Mouse (Mus musculus) forebrain, embryonic 14.5 days (tissue): ENCODE measurements around the gene Gm45234. TPM values are rescaled to one million over a fixed set of nuclear protein-coding genes. Genes with fewer than 3 reads are reported as not detected.

Experiments
- ATAC-seq: fragments of 200-750 bp; cut with Nextera tagmentation; 2 replicates; pipeline ENCODE4 v1.8.0; 2017; ENCODE audit warnings: mild to moderate bottlenecking, moderate library complexity
- DNase-seq: peaks from one replicate; pipeline ENCODE4 v3.0.0-alpha.2; 2015; ENCODE audit warnings: low spot score
- H3K27ac ChIP-seq: fragments of 300-500 bp; sonication (generic); 2 replicates; pipeline ENCODE4 v1.5.1; 2014; ENCODE audit warnings: low read depth, mild to moderate bottlenecking, control low read depth, low read length, moderate library complexity
- H3K27me3 ChIP-seq: fragments of 300-500 bp; sonication (generic); replicated peaks from 2 replicates; pipeline ENCODE4 v1.6.1; 2014; ENCODE audit warnings: low read length, control low read depth, mixed read lengths; ENCODE audit not compliant: control insufficient read depth, insufficient read depth
- H3K36me3 ChIP-seq: fragments of 300-500 bp; sonication (generic); 2 replicates; pipeline ENCODE4 v1.6.1; 2014; ENCODE audit warnings: low read length, control low read depth; ENCODE audit not compliant: control insufficient read depth, insufficient read depth
- H3K4me1 ChIP-seq: fragments of 300-500 bp; sonication (generic); 2 replicates; pipeline ENCODE4 v1.6.1; 2014; ENCODE audit warnings: antibody characterized with exemption, low read length, control low read depth; ENCODE audit not compliant: control insufficient read depth, insufficient read depth
- H3K4me2 ChIP-seq: fragments of 300-500 bp; sonication (generic); 2 replicates; pipeline ENCODE4 v1.6.1; 2014; ENCODE audit warnings: mild to moderate bottlenecking, control low read depth, low read length
- H3K4me3 ChIP-seq: fragments of 300-500 bp; sonication (generic); 2 replicates; pipeline ENCODE4 v1.5.1; 2014; ENCODE audit warnings: low read depth, low read length, control low read depth
- H3K9ac ChIP-seq: fragments of 300-500 bp; sonication (generic); 2 replicates; pipeline ENCODE4 v1.6.1; 2014; ENCODE audit warnings: mild to moderate bottlenecking, low read length, control low read depth, moderate library complexity
- H3K9me3 ChIP-seq: fragments of 300-500 bp; sonication (generic); replicated peaks from 2 replicates; pipeline ENCODE4 v1.6.1; 2016; ENCODE audit warnings: low read length, control low read depth, mixed read lengths; ENCODE audit not compliant: control insufficient read depth
- WGBS: fragments of 180-500 bp; shearing (Covaris S2); extraction: QIAGEN DNeasy Blood & Tissue Kit; methylation state at CpG from one replicate; pipeline ENCODE4 v1.1.7; 2014; 5-methylcytosine and 5-hydroxymethylcytosine counted together
- polyA plus RNA-seq: library from polyadenylated mRNA; unstranded; fragments of >200 nt; fragmentation: Nextera tagmentation; extraction: Ambion mirVana; gene quantifications from 2 replicates; pipeline ENCODE4 v1.2.1, GENCODE M21; 2014

Gene Gm45234
- polyA plus RNA-seq, 1 experiment from 2014 or later, result not detected

DNA sequence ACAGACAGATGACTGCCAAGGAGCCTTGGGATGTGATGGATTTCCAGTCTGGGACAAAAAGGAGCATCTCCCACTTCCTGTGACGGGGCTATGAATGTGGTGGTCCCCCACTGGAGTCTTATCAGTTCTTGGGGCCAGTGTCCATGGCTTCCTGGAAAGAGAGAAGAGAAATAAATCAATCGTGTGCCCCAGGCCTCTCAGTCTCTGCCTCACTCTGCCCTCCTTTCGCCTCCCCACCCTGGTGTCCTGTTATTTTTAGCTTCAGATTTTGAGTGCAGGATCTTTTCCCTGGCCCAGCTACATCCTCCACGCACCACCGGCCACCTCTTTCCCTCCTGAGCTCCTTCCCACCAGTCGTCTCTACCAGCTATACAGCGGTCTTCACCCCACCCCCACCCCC lies 14.2 kb upstream of the Gm45234 start:
- Histone ChIP-seq H3K36me3 (no peaks in the 10 kb centered on the region), H3K27ac (no peak overlapping the region), H3K9me3 (no peaks in the 10 kb centered on the region), H3K9ac (peak overlapping the region; percentile 71), H3K4me2 (peak overlapping the region; percentile 77), H3K27me3 (no peaks in the 10 kb centered on the region), H3K4me1 (peaks cover 5% of the 10 kb centered on the region), H3K4me3 (peak overlapping the region; percentile 43)
- 61% methylated on average over 7 of the region's 7 CpGs for WGBS
- no peak for DNase-seq
- ATAC-seq, result no peak

DNA sequence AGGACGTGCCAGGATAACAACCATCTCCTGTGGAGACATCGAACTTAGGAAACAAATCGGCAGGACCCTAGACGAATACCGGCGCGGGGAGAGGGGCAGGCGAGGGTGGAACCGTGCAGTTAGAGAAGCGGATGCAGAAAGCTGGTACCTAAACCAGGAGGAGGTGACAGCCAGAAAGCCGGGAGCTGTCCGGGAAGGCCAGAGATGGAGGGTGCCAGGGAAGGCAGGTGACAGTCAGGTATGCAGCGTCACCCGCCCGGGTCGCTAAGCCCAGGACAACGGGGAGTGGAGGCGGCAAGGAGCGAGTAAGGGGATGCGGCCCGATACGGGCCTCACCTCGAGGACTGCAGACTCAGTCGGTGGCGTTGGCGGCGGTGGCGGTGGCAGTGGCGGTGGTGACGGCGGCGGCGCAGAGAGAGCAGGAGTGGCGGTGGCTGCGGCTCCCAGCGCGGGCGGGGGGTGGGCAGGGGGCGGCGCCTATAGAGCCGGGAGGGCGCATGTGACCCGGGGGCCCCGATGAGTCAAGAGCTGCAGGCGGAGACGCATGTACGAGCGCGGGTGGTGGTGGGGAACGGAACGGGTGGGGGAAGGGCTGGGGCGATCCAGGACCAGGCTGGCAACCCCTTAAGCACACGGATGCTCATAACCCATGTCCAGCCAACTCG lies 13.4 kb upstream of the Gm45234 start, which contains the start of gene Eno2:
Gene Eno2, minus strand, starts transcription at position 573 of the 665 bp plus-strand sequence.
- Histone ChIP-seq H3K9ac (peak within 1 kb of the TSS; percentile 71), H3K36me3 (no peaks in the 10 kb centered on the region), H3K4me1 (peaks cover 5% of the 10 kb centered on the region), H3K9me3 (no peaks in the 10 kb centered on the region), H3K27me3 (no peaks in the 10 kb centered on the region), H3K4me2 (peak within 1 kb of the TSS; percentile 77), H3K27ac (peak within 1 kb of the TSS; percentile 27; the same call in 1 of the 2 replicates), H3K4me3 (peak within 1 kb of the TSS; percentile 43)
- ATAC-seq (peak; percentile 86), DNase-seq (peak; percentile 76)
- under 1% methylated on average over 54 of the region's 54 CpGs for WGBS

DNA sequence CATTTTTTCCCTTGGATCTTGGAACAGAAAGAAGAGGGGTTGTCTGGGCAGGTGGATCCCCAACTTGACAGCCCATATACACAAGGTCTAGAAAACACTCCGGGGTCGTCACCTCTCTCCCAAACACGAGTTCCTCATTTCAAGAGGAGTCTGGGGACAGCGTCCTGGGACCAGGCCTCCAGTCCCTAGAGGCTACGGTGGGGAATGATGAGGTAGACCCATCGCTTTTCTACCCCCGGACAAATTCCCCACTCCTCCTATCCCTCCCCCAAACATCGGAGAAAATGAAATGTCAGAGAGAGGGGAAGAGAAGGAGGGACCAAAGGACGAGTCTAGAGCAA lies 12.9 kb upstream of the Gm45234 start:
- ATAC-seq (peak; percentile 10), DNase-seq (no peak)
- Histone ChIP-seq H3K27ac (no peak overlapping the region), H3K4me2 (peak overlapping the region; percentile 77), H3K4me3 (peak overlapping the region; percentile 43), H3K9ac (peak overlapping the region; percentile 71; the same call in 1 of the 2 replicates), H3K9me3 (no peaks in the 10 kb centered on the region), H3K36me3 (no peaks in the 10 kb centered on the region), H3K4me1 (peaks cover 5% of the 10 kb centered on the region), H3K27me3 (no peaks in the 10 kb centered on the region)
- 8% methylated on average over 9 of the region's 9 CpGs for WGBS

DNA sequence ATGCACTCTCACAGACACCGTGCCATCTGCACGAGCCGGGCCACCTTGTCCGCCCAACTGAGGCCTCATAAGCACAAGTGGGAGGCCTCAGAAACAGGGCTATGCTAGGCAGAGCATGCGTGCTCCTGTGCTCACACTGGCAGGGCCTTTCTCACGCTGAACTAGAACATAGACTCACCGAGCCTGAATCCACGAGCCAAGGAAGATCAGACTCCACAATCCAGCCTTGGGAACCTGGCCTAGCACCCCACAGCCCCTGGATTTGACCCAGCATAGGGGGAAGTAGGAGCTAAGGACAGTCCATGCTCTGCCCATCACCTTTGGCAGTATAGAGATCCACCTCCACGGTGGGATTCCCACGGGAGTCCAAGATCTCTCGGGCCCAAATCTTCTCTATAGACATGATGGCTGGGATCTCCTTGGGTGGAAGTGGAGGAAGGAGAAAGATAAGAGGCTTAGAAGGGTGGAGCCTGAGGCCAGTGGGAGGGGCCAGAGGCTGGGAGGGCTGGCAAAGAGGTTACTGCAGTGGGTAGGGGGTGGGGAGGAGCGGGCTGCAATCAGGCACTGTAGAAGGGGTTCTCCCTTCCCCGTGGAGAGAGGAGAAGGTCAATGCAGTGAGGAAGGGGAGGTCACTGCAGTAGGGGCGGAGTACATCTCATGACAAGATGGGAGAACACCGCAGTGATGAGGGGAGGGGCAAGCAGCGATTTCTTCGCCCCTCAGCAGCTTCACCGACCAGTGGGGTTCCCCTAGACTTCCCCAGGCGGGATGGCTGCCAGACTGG lies 12.3 kb upstream of the Gm45234 start:
- peaks cover 5% of the 10 kb centered on the region for H3K4me1 ChIP-seq
- H3K9me3 ChIP-seq, result no peaks in the 10 kb centered on the region
- peak overlapping the region; percentile 77 for H3K4me2 ChIP-seq
- peak overlapping the region; percentile 43 for H3K4me3 ChIP-seq
- H3K27ac ChIP-seq, result no peak overlapping the region
- WGBS, result 23% methylated on average over 19 of the region's 19 CpGs
- no peaks in the 10 kb centered on the region for H3K36me3 ChIP-seq
- 0 out of 2 replicates have a peak, but pooled peaks have one; percentile 19 for ATAC-seq
- no peak overlapping the region; the same call in 1 of the 2 replicates for H3K9ac ChIP-seq
- peak; percentile 14 for DNase-seq
- H3K27me3 ChIP-seq, result no peaks in the 10 kb centered on the region

DNA sequence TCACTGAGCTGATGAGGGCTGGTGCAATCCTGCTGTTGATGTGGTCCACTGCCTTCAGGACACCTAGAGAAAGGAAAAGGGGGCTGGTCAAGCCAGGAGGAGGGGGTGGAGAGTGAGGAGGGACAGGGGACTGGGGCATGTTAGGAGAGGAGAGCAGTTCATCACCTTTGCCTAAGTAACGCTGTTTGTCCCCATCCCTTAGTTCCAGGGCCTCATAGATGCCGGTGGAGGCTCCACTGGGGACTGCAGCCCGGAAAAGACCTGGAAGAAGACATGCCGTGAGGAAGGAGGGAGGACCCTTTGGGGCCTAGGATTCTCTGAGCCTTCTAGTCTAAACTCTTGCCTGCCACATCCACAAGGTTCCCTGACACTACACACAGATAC lies 11.7 kb upstream of the Gm45234 start:
- Histone ChIP-seq H3K9me3 (no peaks in the 10 kb centered on the region), H3K4me1 (peaks cover 5% of the 10 kb centered on the region), H3K27ac (no peak overlapping the region), H3K4me3 (no peak overlapping the region), H3K4me2 (0 out of 2 replicates have a peak overlapping the region, but pooled peaks have one; percentile 77), H3K9ac (no peak overlapping the region; the same call in 1 of the 2 replicates), H3K27me3 (no peaks in the 10 kb centered on the region), H3K36me3 (no peaks in the 10 kb centered on the region)
- 31% methylated on average over 4 of the region's 4 CpGs for WGBS
- ATAC-seq (no peak), DNase-seq (no peak)

DNA sequence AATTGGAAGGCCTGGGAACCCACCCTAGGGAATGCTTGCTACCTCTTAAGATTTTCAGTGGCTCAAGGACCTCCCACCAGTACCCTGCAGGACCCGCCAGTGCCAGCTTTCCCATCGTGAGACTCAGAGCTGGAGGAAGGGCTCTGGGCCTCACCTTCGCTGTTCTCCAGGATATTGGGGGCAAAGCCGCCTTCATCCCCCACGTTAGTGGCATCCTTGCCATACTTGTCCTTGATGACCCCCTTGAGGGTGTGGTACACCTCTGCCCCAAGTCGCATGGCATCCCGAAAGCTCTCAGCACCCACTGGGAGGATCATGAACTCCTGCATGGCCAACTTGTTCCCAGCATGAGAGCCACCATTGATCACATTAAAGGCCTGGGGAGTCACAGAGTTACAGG lies 10.1 kb upstream of the Gm45234 start:
- peaks cover 5% of the 10 kb centered on the region for H3K4me1 ChIP-seq
- no peak for DNase-seq
- no peaks in the 10 kb centered on the region for H3K27me3 ChIP-seq
- H3K4me2 ChIP-seq, result no peak overlapping the region
- no peaks in the 10 kb centered on the region for H3K36me3 ChIP-seq
- no peaks in the 10 kb centered on the region for H3K9me3 ChIP-seq
- no peak overlapping the region for H3K27ac ChIP-seq
- H3K4me3 ChIP-seq, result no peak overlapping the region
- no peak for ATAC-seq
- WGBS, result 85% methylated on average over 7 of the region's 7 CpGs
- H3K9ac ChIP-seq, result no peak overlapping the region

DNA sequence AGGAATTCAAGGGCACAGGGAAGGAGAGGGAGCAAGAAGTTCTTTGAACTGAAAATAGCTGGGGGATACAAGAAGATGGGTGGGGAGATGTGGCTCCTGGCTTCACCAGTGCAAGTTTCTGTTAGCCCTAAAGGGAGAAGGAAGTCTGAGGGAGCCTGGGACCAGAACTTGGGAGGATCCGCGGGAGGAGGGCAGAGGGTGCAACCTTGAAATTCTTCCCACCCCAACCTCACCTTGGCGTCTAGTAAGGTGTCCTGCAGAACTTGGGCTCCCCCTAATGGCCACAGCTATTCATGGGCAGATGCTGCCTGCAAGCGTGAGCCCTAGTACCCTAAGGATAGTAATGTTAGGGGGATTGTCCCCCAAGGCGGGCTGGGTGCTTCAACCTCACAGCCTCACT lies 3.4 kb upstream of the Gm45234 start:
- no peak overlapping the region for H3K9ac ChIP-seq
- H3K27me3 ChIP-seq, result no peaks in the 10 kb centered on the region
- WGBS, result 3% methylated on average over 5 of the region's 5 CpGs
- no peaks in the 10 kb centered on the region for H3K9me3 ChIP-seq
- H3K4me3 ChIP-seq, result no peak overlapping the region
- H3K27ac ChIP-seq, result no peak overlapping the region
- H3K4me1 ChIP-seq, result peaks cover 30% of the 10 kb centered on the region
- ATAC-seq (no peak), DNase-seq (peak; percentile 82)
- H3K4me2 ChIP-seq, result peak overlapping the region; percentile 65
- no peaks in the 10 kb centered on the region for H3K36me3 ChIP-seq

DNA sequence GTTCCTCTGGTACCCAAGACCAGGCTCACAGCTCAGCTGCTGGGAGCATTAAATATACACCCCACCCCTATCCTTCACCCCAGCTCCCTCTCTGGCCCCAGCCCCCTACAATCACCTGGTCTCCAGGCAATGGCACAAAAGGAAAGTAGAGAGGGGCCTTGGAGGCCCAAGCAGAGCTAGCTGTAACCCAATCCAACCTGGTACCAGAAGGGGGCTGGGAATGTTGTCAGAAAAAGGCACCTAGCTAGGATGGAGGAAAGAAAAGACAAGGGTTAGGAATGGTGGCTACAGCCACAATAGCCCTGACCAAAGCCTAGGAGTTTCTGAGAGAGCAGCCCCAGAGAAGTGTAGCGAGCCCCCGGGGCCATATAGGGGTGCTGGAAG lies 3.0 kb upstream of the Gm45234 start:
- peak overlapping the region; percentile 97 for H3K27ac ChIP-seq
- peaks cover 34% of the 10 kb centered on the region for H3K4me1 ChIP-seq
- DNase-seq, result no peak
- peak overlapping the region; percentile 65 for H3K4me2 ChIP-seq
- no peak overlapping the region for H3K4me3 ChIP-seq
- no peak for ATAC-seq
- no peak overlapping the region for H3K9ac ChIP-seq
- 51% methylated on average over 2 of the region's 2 CpGs for WGBS
- no peaks in the 10 kb centered on the region for H3K9me3 ChIP-seq
- no peaks in the 10 kb centered on the region for H3K27me3 ChIP-seq
- H3K36me3 ChIP-seq, result no peaks in the 10 kb centered on the region
